Mouse (Mus musculus) lung, postnatal 10 days (tissue): ENCODE data around the gene Lgr4.

ENCODE experiments used
- DNase-seq: peaks from one replicate; pipeline ENCODE4 v3.0.0; 2021

The Lgr4 gene

DNA sequence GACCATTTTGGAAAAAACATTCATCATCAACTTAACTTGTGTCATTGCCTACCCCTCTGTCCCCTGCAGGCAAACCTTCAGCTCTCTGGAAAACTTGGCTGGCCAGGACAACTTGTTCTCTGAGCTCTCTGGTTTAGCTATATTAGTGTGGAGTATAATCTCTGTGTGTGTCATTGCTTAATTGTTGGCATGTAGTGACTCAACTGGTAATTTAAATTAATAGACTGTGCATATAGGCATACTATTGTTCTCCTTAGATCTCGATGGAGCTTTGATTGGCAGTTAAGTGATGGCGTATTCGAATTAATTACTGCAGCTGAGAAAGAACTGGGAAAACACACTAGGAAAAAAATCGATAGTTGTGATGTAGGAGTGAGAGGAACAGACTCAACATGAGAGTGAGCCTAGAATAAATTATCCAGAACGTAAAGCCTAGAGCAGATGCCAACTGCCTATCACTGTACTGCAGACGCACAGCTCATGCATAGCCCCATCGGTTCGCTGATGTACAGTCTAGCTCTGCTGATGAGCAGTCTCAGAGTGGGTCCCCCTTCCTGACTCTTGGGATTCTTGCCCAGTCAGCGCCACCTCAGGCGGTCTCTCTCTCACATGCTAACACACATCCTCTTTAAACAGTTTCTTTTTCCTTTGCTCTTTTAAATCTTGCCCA lies 35.7 kb downstream of the Lgr4 start:
- DNase-seq = no peak

GRCm38 (mm10) chr2:109953893-109954292 lies 36.4 kb downstream of the Lgr4 start:
- DNase-seq = no peak

- DNase-seq = no peak
Measured at GRCm38 (mm10) chr2:109955060-109955459, 37.6 kb downstream of the Lgr4 start.

DNA sequence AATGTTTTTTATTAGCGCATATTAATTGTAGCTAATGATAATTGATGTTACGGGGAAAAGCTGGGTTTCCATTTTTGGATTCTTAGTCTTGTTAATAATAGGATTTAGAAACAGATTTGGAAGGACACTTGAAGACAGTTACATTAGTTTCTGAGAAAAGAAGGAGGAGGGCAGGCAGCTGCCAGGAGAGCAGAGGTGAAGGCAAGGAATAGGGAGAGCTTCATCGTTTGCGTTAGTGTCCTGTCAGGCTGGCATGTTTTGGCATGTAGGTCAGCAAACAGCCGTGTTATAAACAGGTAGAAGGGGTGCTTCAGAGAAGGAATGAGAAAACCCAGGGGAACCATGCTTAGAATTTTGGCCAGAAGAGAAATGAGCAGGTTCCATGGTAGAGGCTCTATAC lies 38.5 kb downstream of the Lgr4 start:
- DNase-seq = no peak

GRCm38 (mm10) chr2:109956785-109957184 lies 39.3 kb downstream of the Lgr4 start:
- no peak for DNase-seq

DNA sequence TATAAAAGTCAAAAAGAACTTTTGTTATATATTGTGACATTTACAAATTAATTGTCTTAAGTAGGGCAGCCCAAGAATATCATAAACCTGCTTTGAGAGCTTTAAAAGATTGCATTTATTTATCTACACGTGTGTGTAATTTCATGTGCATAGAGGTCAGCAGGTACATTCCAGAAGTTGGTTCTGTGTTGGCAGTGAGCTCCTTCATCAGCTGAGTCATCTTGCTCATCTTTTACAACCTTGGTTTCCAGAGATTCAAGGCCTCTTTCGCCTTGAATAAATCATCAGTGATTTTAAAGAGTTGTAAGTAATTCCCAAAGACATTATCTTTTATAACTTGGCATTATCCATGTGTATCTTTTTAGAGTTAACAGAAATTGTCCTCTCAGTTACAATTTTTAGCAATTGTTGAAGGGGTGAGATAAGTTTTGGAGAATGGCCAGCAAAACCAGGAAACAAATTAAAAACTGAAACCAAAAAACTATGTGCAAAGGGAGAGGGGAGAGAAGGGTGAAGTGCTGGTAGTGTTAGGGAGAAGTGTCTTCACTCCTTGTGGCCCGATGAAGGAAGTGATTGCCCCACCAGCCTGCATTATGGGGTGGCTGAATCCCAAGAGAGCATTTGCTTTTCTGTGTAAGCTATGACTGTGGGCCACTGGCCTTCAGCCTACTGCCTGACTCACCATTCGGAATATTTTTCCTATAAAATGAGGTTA lies 41.4 kb downstream of the Lgr4 start:
- DNase-seq = peak; percentile 7

GRCm38 (mm10) chr2:109959407-109960075 lies 42.1 kb downstream of the Lgr4 start:
- DNase-seq = peak; percentile 5

- no peak for DNase-seq
Measured at GRCm38 (mm10) chr2:109960246-109960645, 42.8 kb downstream of the Lgr4 start.

- DNase-seq = no peak
Measured at GRCm38 (mm10) chr2:109961174-109961573, 43.7 kb downstream of the Lgr4 start.

DNA sequence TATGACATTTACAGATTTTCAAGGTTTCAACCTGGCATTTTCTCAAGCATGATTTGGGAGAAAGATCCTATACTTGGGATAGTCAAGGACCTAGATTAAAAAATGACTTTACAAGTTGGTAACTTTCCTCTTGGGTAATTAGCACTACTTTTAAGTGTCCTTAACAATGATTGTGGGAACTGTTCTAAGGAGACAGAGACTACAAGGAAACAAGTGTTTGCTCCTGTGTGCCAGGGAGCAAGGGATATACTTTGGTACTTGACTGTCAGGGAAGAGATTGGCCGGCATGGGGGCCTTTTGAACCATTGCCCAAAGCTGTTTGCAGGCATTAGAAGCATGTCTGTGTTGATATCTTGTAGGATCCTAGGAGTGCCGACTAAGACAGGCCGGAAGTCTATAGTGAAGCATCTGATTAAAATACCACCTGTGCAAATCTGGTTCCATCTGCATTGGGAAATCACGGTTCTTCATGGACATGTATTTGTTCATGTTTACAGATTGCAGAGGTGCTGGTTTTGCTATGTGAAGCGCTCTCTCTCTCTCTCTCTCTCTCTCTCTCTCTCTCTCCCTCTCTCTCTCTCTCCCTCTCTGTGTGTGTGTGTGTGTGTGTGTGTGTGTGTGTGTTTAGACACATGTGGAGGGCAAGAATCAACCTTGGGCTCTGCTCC lies 46.3 kb downstream of the Lgr4 start:
- no peak for DNase-seq

DNA sequence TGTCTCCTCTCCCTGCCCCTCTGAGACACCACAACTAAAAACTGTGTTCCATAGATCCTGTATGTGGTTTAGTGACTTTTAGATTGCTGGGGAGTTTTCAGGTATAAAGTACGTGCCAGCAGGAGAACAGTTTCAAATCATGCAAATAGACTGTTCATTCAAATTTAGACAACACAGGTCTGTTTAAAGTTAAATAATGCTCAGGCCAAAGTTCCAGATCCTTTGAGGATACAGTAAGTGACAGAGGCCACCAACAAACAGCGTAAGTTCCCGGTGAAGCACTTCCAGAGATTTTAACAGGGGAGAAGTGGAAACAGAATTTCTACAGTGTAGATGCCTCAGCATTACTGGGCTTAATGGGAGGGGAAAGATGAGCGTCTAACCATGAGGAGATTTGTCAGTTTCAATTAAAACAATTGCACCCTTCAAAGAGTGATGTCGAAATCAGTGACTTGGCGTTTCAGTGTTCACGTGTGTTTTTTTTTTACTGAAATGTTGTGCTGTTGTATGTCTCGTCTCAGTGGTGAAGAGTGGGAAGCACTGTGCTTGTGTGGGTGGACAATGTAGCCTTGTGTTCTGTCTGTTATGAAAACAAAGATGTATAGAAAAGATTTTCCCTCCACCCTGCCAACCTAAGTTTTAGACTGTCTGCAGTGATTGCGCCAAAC lies 48.4 kb downstream of the Lgr4 start:
- no peak for DNase-seq

DNA sequence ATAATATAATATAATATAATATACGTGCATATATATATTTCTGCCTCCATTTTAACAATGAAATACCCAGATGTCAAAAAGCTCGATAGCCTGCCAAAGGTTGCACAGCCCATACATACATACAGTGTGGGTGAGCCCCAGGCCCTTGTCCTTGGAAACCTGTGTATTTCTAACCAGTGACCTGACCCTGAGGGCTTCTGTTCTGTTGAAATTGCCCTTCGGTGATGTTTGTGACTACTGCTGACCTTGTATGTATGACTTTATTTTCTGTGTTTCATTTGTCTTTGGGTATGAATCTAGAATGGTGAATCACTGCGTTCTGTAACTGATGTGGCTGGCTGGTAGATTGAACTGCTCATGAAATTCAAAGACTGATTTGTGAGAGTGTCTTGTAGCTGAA lies 49.4 kb downstream of the Lgr4 start:
- DNase-seq = no peak

GRCm38 (mm10) chr2:109969381-109969780 lies 51.9 kb downstream of the Lgr4 start:
- DNase-seq = no peak

GRCm38 (mm10) chr2:109969926-109970532 lies 52.6 kb downstream of the Lgr4 start:
- DNase-seq = no peak

DNA sequence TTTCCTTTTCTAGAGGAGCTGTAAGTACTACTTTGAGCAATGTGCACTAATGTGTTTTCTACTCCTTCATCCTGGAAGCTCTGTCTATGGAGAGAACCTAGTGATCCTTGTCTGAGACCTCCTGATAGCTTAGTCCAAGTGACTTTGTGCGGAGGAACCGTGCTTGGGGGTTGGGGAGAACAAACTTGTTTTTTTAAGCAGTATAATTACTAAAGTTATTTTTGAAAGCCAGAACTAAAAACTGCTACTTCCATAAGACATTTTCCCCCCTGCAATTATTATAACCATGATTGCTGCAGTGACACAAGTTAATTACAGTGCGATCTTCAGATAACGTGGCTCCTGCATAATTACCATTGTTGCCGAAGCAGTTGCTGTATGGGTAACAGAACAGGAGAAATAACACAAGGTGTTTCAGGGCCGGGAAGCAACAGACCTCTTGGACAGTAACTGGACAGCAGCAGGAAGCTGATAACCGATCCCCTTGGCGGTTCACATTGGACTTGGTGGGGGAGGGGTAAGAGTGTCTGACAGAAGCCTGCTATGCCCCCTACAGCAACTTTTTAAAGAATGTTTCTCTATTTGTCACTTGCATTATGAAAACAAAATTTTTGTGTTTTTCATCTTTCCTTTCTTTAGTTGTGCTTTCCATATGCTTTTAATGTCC lies 53.4 kb downstream of the Lgr4 start:
- no peak for DNase-seq

GRCm38 (mm10) chr2:109972310-109972709 lies 54.9 kb downstream of the Lgr4 start:
- no peak for DNase-seq

DNA sequence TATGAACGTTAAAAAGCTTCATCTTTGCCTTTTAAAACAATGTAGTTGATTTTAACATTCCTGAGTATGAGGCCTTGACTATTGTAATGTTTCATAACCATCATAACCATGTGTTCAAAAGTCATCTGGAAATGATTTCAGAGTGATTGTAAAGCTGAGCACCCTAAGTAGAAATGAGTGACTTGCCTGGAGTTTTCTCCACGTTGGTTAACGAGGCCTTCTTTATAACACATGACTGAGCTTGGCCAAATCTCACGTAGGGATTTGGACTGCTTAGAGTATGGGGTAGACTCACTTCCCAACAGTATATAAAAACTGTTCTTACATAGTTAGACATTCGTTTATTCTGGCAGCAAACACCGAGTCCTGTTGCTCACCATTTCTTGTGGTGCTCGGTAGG lies 55.5 kb downstream of the Lgr4 start:
- no peak for DNase-seq

GRCm38 (mm10) chr2:109974807-109975206 lies 57.4 kb downstream of the Lgr4 start:
- DNase-seq = no peak

DNA sequence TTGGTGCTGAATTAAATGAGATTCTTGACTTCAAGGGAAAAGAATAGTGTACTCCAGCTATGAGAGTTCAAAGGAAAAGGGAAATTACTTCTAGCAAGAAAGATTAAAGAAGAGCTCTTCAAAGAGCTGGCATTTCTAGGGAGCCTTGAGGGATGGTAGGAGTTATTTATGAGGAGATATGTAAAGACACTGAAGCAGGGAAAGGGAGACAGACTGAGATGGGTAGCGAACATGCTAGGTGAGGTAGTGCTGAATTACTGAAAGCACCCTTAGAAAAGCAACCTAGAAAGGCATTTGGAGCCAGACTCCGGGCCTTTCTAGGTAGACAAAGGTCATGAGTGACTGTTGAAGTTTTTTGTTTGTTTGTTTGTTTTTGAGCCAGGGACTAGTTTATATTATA lies 58.7 kb downstream of the Lgr4 start:
- no peak for DNase-seq

DNA sequence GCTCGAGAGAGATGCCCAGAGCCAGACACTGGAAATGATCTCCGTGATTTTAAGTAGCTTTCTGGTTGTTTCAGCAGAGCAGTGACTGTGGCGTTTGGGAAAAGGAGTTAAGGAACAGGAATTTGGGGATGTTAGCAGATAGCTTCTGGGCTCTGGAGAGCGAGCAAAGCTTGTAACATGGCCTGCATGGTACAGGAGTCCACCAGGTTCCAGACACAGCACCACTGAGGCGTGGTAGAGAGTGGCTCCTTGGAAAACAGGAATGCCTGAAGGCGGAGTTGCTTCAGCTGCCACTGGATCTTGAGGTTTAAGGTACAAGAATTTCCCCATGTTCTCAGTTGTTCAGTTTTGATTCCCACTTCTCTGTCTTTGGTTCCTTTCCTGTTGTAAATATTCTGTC lies 59.9 kb downstream of the Lgr4 start:
- DNase-seq = no peak

DNA sequence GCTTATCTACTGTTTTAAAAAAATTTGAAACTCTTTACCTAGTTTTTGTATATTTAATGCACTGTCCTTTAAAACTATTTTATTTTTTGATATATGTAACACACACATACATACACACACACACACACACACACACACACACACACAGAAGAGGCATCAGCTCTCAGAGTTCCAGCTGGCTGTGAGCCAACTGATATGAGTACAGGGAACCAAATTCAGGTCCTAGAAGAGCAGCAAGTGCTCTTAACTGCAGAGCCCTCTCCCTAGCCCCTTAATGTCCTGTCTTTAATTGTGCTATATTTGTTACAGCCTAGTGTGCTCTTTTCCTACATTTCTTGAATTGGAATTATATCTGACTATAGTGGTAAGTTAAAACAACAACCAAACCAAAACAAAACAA lies 61.8 kb downstream of the Lgr4 start:
- DNase-seq = no peak

- no peak for DNase-seq
Measured at GRCm38 (mm10) chr2:109983435-109983834, 66.0 kb downstream of the Lgr4 start.
